Comparison of ENCODE assay signal across 8 mouse cellular contexts in genomic region chr5:89018537-89018936, GRCm38 (mm10).
"Had no signal": no experiment of that assay in that cellular context is flagged by ENCODE, and none has a peak within 500 bp of the region (broad histone marks: within the 10 kb centered on the region; RNA-seq: fewer than 3 reads in every experiment).

No protein-coding gene starts in this region.

- DNase-seq: lung, adult 18-20 months; lung, embryonic 14.5 days; lung, postnatal 10 days; lung, postnatal 36 days; right cerebral cortex, postnatal 14 days; thymus, adult 2 months; thymus, postnatal 25 days; thymus, postnatal 4 days had no signal
